Mouse (Mus musculus) C2C12 (cell line): ENCODE results near the gene Necap1.

Experiments
- CTCF ChIP-seq: IDR thresholded peaks from one replicate; pipeline ENCODE4 v1.5.1; 2011; ENCODE audit not compliant: control insufficient read depth, insufficient read depth, insufficient read length
- MAX ChIP-seq: IDR thresholded peaks from one replicate; pipeline ENCODE4 v1.6.1; 2011; ENCODE audit warnings: mild to moderate bottlenecking, control low read depth

DNA sequence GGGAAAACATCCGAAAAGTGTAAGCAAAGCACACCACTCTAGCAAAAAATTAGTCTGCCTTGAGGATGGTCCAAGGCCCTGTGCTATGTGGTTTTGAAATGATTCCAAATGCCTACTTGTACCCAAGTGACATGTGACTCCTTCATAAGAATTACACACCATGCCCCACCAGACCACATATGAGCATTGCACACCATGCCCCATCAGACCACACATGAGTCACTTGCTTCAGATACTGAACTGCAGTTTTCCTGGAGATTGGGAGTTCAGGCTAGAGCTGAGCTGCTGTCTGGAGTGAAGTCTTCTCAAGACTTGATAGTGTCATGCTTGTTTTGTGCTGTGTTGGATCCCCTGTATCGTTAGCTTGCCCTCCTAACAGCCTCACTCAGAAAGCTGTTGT, 15.3 kb downstream of the Necap1 start:
- TF ChIP-seq CTCF (no peak), MAX (no peak)
